Mouse (Mus musculus) testis, postnatal 14 days (tissue): ENCODE measurements around the gene Fth1.

Experiments
- DNase-seq: peaks from one replicate; pipeline ENCODE4 v3.0.0; 2021; ENCODE audit warnings: low spot score

Fth1 gene

GRCm38 (mm10) chr19:9992011-9992958 is 11.9 kb downstream of the Fth1 start:
- no peak for DNase-seq

GRCm38 (mm10) chr19:9993036-9993656 is 12.7 kb downstream of the Fth1 start:
- DNase-seq: peak; percentile 86

GRCm38 (mm10) chr19:9997204-9998062 is 17.0 kb downstream of the Fth1 start:
- no peak for DNase-seq

- DNase-seq: no peak
Observed at GRCm38 (mm10) chr19:9998063-9998416, 17.6 kb downstream of the Fth1 start.

GRCm38 (mm10) chr19:9998736-9999486 is 18.5 kb downstream of the Fth1 start:
- DNase-seq: no peak

- DNase-seq: no peak
Observed at GRCm38 (mm10) chr19:10000330-10000729, 19.9 kb downstream of the Fth1 start.

GRCm38 (mm10) chr19:10001206-10001969 is 21.0 kb downstream of the Fth1 start, which contains the start of the genes Best1 and Rab3il1:
Gene Best1 (minus strand): TSS chr19:10001633.
Gene Rab3il1 (plus strand): TSS chr19:10001669.
- no peak for DNase-seq

GRCm38 (mm10) chr19:10003696-10004095 is 23.3 kb downstream of the Fth1 start:
- no peak for DNase-seq

GRCm38 (mm10) chr19:10011408-10011807 is 31.0 kb downstream of the Fth1 start:
- no peak for DNase-seq

GRCm38 (mm10) chr19:10012827-10013278 is 32.5 kb downstream of the Fth1 start:
- peak; percentile 53 for DNase-seq

GRCm38 (mm10) chr19:10013348-10013747 is 33.0 kb downstream of the Fth1 start:
- DNase-seq: no peak

GRCm38 (mm10) chr19:10013913-10014312 is 33.5 kb downstream of the Fth1 start:
- no peak for DNase-seq

GRCm38 (mm10) chr19:10014824-10015223 is 34.4 kb downstream of the Fth1 start:
- DNase-seq: no peak

- no peak for DNase-seq
Observed at GRCm38 (mm10) chr19:10015442-10015841, 35.0 kb downstream of the Fth1 start.

GRCm38 (mm10) chr19:10016151-10016550 is 35.8 kb downstream of the Fth1 start:
- no peak for DNase-seq

GRCm38 (mm10) chr19:10017637-10018526 is 37.5 kb downstream of the Fth1 start:
- peak; percentile 81 for DNase-seq

GRCm38 (mm10) chr19:10018527-10018818 is 38.1 kb downstream of the Fth1 start:
- DNase-seq: no peak

- DNase-seq: no peak
Observed at GRCm38 (mm10) chr19:10019214-10019760, 38.9 kb downstream of the Fth1 start.

- DNase-seq: no peak
Observed at GRCm38 (mm10) chr19:10021981-10022380, 41.6 kb downstream of the Fth1 start.
